Mouse (Mus musculus): ENCODE measurements around the gene Mpi. TPM values are rescaled to one million over a fixed set of nuclear protein-coding genes. Genes with fewer than 3 reads are reported as not detected.

The Mpi gene
- 72.2 and 79.2 TPM in 2 replicates for polyA plus RNA-seq (2015; fragmentation: Nextera tagmentation; extraction: Ambion mirVana)

GRCm38 (mm10) chr9:57552139-57552887 is at the start of gene Mpi:
Gene Mpi, minus strand, starts transcription at chr9:57552763.
- H3K36me3 ChIP-seq: peaks cover 35% of the 10 kb centered on the region
- H3K4me2 ChIP-seq (replicated peaks): peak within 1 kb of the TSS; percentile 90
- H3K4me3 ChIP-seq (replicated peaks): peak within 1 kb of the TSS; percentile 65
- WGBS: 1% methylated on average over 28 of the region's 28 CpGs
- no peaks in the 10 kb centered on the region for H3K27me3 ChIP-seq
- peak; percentile 79 for ATAC-seq
- no peak within 1 kb of the TSS for H3K27ac ChIP-seq
- peak within 1 kb of the TSS; percentile 81 for H3K9ac ChIP-seq (replicated peaks)
- H3K4me1 ChIP-seq (replicated peaks): peaks cover 27% of the 10 kb centered on the region
- H3K9me3 ChIP-seq: no peaks in the 10 kb centered on the region

GRCm38 (mm10) chr9:57602098-57602497 is 49.5 kb upstream of the Mpi start:
- ATAC-seq: no peak
- Histone ChIP-seq H3K27me3 (peaks cover 31% of the 10 kb centered on the region), H3K27ac (no peak overlapping the region), H3K9ac (replicated peaks) (no peak overlapping the region), H3K4me2 (replicated peaks) (no peak overlapping the region), H3K4me3 (replicated peaks) (no peak overlapping the region), H3K4me1 (replicated peaks) (peaks cover 62% of the 10 kb centered on the region), H3K36me3 (no peaks in the 10 kb centered on the region), H3K9me3 (no peaks in the 10 kb centered on the region)
- 80% methylated on average over 8 of the region's 8 CpGs for WGBS

- Histone ChIP-seq H3K4me3 (replicated peaks) (no peak overlapping the region), H3K27me3 (peaks cover 24% of the 10 kb centered on the region), H3K4me2 (replicated peaks) (no peak overlapping the region), H3K9ac (replicated peaks) (no peak overlapping the region), H3K4me1 (replicated peaks) (peaks cover 55% of the 10 kb centered on the region), H3K27ac (no peak overlapping the region), H3K36me3 (no peaks in the 10 kb centered on the region), H3K9me3 (no peaks in the 10 kb centered on the region)
- no peak for ATAC-seq
- 75% methylated on average over 2 of the region's 2 CpGs for WGBS
Measured at GRCm38 (mm10) chr9:57601353-57601706, 48.8 kb upstream of the Mpi start.

GRCm38 (mm10) chr9:57600620-57601352 is 48.2 kb upstream of the Mpi start:
- Histone ChIP-seq H3K4me1 (replicated peaks) (peaks cover 49% of the 10 kb centered on the region), H3K36me3 (no peaks in the 10 kb centered on the region), H3K9me3 (no peaks in the 10 kb centered on the region), H3K27me3 (peaks cover 20% of the 10 kb centered on the region), H3K4me2 (replicated peaks) (no peak overlapping the region), H3K4me3 (replicated peaks) (no peak overlapping the region), H3K9ac (replicated peaks) (no peak overlapping the region), H3K27ac (no peak overlapping the region)
- 10% methylated on average over 3 of the region's 3 CpGs for WGBS
- ATAC-seq: 0 out of 2 replicates have a peak, but pooled peaks have one; percentile 27

- Histone ChIP-seq H3K27ac (peak overlapping the region; percentile 66), H3K4me3 (replicated peaks) (no peak overlapping the region), H3K9ac (replicated peaks) (no peak overlapping the region; the same call in 1 of the 2 replicates), H3K9me3 (no peaks in the 10 kb centered on the region), H3K27me3 (0 out of 2 replicates have a peak, but pooled peaks cover 4% of the 10 kb centered on the region), H3K4me1 (replicated peaks) (peaks cover 42% of the 10 kb centered on the region), H3K36me3 (peaks cover 16% of the 10 kb centered on the region), H3K4me2 (replicated peaks) (no peak overlapping the region)
- ATAC-seq: peak; percentile 53
- 28% methylated on average over 8 of the region's 8 CpGs for WGBS
Measured at GRCm38 (mm10) chr9:57598851-57599563, 46.4 kb upstream of the Mpi start.

GRCm38 (mm10) chr9:57597929-57598382 is 45.4 kb upstream of the Mpi start:
- Histone ChIP-seq H3K4me2 (replicated peaks) (no peak overlapping the region), H3K27ac (no peak overlapping the region), H3K9ac (replicated peaks) (no peak overlapping the region), H3K9me3 (no peaks in the 10 kb centered on the region), H3K4me3 (replicated peaks) (no peak overlapping the region), H3K27me3 (no peaks in the 10 kb centered on the region), H3K4me1 (replicated peaks) (peaks cover 42% of the 10 kb centered on the region), H3K36me3 (peaks cover 26% of the 10 kb centered on the region)
- ATAC-seq: peak; percentile 28
- WGBS: 20% methylated on average over 4 of the region's 4 CpGs

- no peaks in the 10 kb centered on the region for H3K27me3 ChIP-seq
- H3K9me3 ChIP-seq: no peaks in the 10 kb centered on the region
- H3K27ac ChIP-seq: no peak overlapping the region
- H3K9ac ChIP-seq (replicated peaks): no peak overlapping the region
- no peak overlapping the region for H3K4me3 ChIP-seq (replicated peaks)
- no peak for ATAC-seq
- H3K4me2 ChIP-seq (replicated peaks): no peak overlapping the region
- 84% methylated on average over 8 of the region's 8 CpGs for WGBS
- H3K4me1 ChIP-seq (replicated peaks): peaks cover 42% of the 10 kb centered on the region
- H3K36me3 ChIP-seq: peaks cover 33% of the 10 kb centered on the region
Measured at GRCm38 (mm10) chr9:57597265-57597664, 44.7 kb upstream of the Mpi start.

GRCm38 (mm10) chr9:57594174-57594509 is 41.6 kb upstream of the Mpi start:
- no peak overlapping the region for H3K4me3 ChIP-seq (replicated peaks)
- no peaks in the 10 kb centered on the region for H3K9me3 ChIP-seq
- ATAC-seq: no peak
- H3K4me2 ChIP-seq (replicated peaks): no peak overlapping the region
- H3K9ac ChIP-seq (replicated peaks): no peak overlapping the region
- H3K27me3 ChIP-seq: no peaks in the 10 kb centered on the region
- H3K4me1 ChIP-seq (replicated peaks): peaks cover 36% of the 10 kb centered on the region
- no peak overlapping the region for H3K27ac ChIP-seq
- peaks cover 36% of the 10 kb centered on the region for H3K36me3 ChIP-seq
- WGBS: 73% methylated on average over 9 of the region's 9 CpGs

- no peak overlapping the region for H3K4me3 ChIP-seq (replicated peaks)
- peaks cover 35% of the 10 kb centered on the region for H3K4me1 ChIP-seq (replicated peaks)
- no peak for ATAC-seq
- H3K36me3 ChIP-seq: peaks cover 36% of the 10 kb centered on the region
- no peak overlapping the region for H3K27ac ChIP-seq
- H3K27me3 ChIP-seq: no peaks in the 10 kb centered on the region
- H3K9me3 ChIP-seq: no peaks in the 10 kb centered on the region
- no peak overlapping the region for H3K9ac ChIP-seq (replicated peaks)
- WGBS: 52% methylated on average over 12 of the region's 12 CpGs
- H3K4me2 ChIP-seq (replicated peaks): no peak overlapping the region
Measured at GRCm38 (mm10) chr9:57593454-57594173, 41.1 kb upstream of the Mpi start.

GRCm38 (mm10) chr9:57590726-57591125 is 38.2 kb upstream of the Mpi start:
- H3K27ac ChIP-seq: no peak overlapping the region
- 38% methylated on average over 5 of the region's 5 CpGs for WGBS
- no peak overlapping the region for H3K9ac ChIP-seq (replicated peaks)
- no peak overlapping the region for H3K4me3 ChIP-seq (replicated peaks)
- no peaks in the 10 kb centered on the region for H3K27me3 ChIP-seq
- H3K4me1 ChIP-seq (replicated peaks): peaks cover 21% of the 10 kb centered on the region
- ATAC-seq: no peak
- peaks cover 56% of the 10 kb centered on the region for H3K36me3 ChIP-seq
- no peaks in the 10 kb centered on the region for H3K9me3 ChIP-seq
- no peak overlapping the region for H3K4me2 ChIP-seq (replicated peaks)

- under 1% methylated on average over 58 of the region's 58 CpGs for WGBS
- ATAC-seq: peak; percentile 87
Measured at GRCm38 (mm10) chr9:57589224-57590126, 36.9 kb upstream of the Mpi start, which contains the start of gene Ulk3. Gene Ulk3, plus strand, starts transcription at chr9:57589452.

More at GRCm38 (mm10) chr9:57589224-57590126, 36.9 kb upstream of the Mpi start, which contains the start of gene Ulk3:
- no peaks in the 10 kb centered on the region for H3K9me3 ChIP-seq
- H3K36me3 ChIP-seq: peaks cover 54% of the 10 kb centered on the region
- peak within 1 kb of the TSS; percentile 67 for H3K27ac ChIP-seq
- H3K9ac ChIP-seq (replicated peaks): peak within 1 kb of the TSS; percentile 86
- H3K4me2 ChIP-seq (replicated peaks): peak within 1 kb of the TSS; percentile 90
- peaks cover 21% of the 10 kb centered on the region for H3K4me1 ChIP-seq (replicated peaks)
- peak within 1 kb of the TSS; percentile 71 for H3K4me3 ChIP-seq (replicated peaks)
- H3K27me3 ChIP-seq: no peaks in the 10 kb centered on the region
